Mouse (Mus musculus): ENCODE results near the gene Gpn3.

Gpn3 gene

GRCm38 (mm10) chr5:122371591-122372191, at the start of gene Gpn3:
Gpn3 (plus strand) TSS chr5:122371876.
- DNase-seq (ENCODE audit: low spot score), result no peak

GRCm38 (mm10) chr5:122323523-122323922, 48.2 kb upstream of the Gpn3 start:
- no peak for DNase-seq (ENCODE audit: low spot score)

- no peak for DNase-seq (ENCODE audit: low spot score)
Measured at GRCm38 (mm10) chr5:122324608-122325431, 46.9 kb upstream of the Gpn3 start.

- DNase-seq (ENCODE audit: low spot score), result no peak
Measured at GRCm38 (mm10) chr5:122325477-122325876, 46.2 kb upstream of the Gpn3 start.

- DNase-seq (ENCODE audit: low spot score), result no peak
Measured at GRCm38 (mm10) chr5:122327283-122327682, 44.4 kb upstream of the Gpn3 start.

GRCm38 (mm10) chr5:122330269-122330668, 41.4 kb upstream of the Gpn3 start:
- DNase-seq (ENCODE audit: low spot score), result no peak

- no peak for DNase-seq (ENCODE audit: low spot score)
Measured at GRCm38 (mm10) chr5:122334682-122335081, 37.0 kb upstream of the Gpn3 start.

GRCm38 (mm10) chr5:122336554-122337294, 35.0 kb upstream of the Gpn3 start:
- no peak for DNase-seq (ENCODE audit: low spot score)

GRCm38 (mm10) chr5:122342874-122343273, 28.8 kb upstream of the Gpn3 start:
- no peak for DNase-seq (ENCODE audit: low spot score)

- DNase-seq (ENCODE audit: low spot score), result no peak
Measured at GRCm38 (mm10) chr5:122343768-122344167, 27.9 kb upstream of the Gpn3 start.

GRCm38 (mm10) chr5:122344260-122344659, 27.4 kb upstream of the Gpn3 start:
- peak; percentile 36 for DNase-seq (ENCODE audit: low spot score)

GRCm38 (mm10) chr5:122345777-122346176, 25.9 kb upstream of the Gpn3 start:
- DNase-seq (ENCODE audit: low spot score), result no peak

- DNase-seq (ENCODE audit: low spot score), result peak; percentile 98
Measured at GRCm38 (mm10) chr5:122353807-122354491, 17.7 kb upstream of the Gpn3 start, which contains the start of the genes Rad9b and Vps29. Rad9b (minus strand) TSS chr5:122354233. Vps29 (plus strand) TSS chr5:122354369.

GRCm38 (mm10) chr5:122354492-122355067, 17.1 kb upstream of the Gpn3 start:
- no peak for DNase-seq (ENCODE audit: low spot score)

- peak; percentile 99 for DNase-seq (ENCODE audit: low spot score)
Measured at GRCm38 (mm10) chr5:122372192-122372769, 605 bp downstream of the Gpn3 start, which contains the start of gene Fam216a. Fam216a (minus strand) TSS chr5:122372364.

GRCm38 (mm10) chr5:122372878-122373277, 1.2 kb downstream of the Gpn3 start:
- no peak for DNase-seq (ENCODE audit: low spot score)

GRCm38 (mm10) chr5:122377101-122377833, 5.6 kb downstream of the Gpn3 start:
- no peak for DNase-seq (ENCODE audit: low spot score)

GRCm38 (mm10) chr5:122378171-122378570, 6.5 kb downstream of the Gpn3 start:
- no peak for DNase-seq (ENCODE audit: low spot score)

- peak; percentile 49 for DNase-seq (ENCODE audit: low spot score)
Measured at GRCm38 (mm10) chr5:122379374-122380155, 7.9 kb downstream of the Gpn3 start.

- no peak for DNase-seq (ENCODE audit: low spot score)
Measured at GRCm38 (mm10) chr5:122390006-122390405, 18.3 kb downstream of the Gpn3 start.

All from testis, postnatal 14 days (tissue).